Mouse (Mus musculus) CD8-positive naive resting alpha-beta T cell, adult 2 months (primary cell): ENCODE measurements around the gene Pdzrn4.

Source experiments
- DNase-seq, 2 experiments: peaks; one replicate each; pipeline ENCODE4 v3.0.0; 2022; ENCODE audit warnings: low read depth in 2 of 2, low spot score in 2 of 2

Gene Pdzrn4

DNA sequence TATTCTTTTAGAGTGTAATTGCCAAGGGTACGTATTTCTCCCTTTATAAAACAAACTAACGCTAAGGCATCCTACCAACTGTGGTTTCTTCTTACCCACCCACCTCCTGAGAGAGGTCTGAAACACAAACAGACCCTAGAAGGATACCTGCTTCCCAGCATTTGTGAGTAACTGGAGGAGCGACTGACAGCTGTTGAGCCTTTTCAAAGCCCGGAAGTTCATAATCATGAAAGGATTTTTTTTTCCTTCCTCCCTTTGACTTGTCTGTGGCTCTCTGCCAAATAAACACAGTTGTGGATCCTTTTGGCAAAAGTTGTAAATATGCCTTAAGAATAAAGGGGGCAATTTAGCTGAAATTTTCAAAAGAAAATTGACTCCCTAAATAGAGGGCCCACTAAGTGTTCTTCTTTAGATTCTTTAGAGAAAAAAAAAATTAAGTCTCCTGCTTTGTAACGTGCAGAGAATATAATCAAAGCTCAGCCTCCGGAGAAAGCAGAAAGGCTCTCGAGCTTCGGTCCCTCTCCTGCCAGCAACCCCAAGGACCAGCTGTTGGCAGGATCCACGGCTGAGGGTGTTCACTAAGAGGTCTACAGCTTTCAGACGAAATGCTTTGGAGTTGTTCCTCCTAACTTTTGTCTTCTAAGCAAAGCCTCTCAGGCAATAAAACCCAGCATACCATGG is 299.7 kb downstream of the Pdzrn4 start:
- DNase-seq: no peak

DNA sequence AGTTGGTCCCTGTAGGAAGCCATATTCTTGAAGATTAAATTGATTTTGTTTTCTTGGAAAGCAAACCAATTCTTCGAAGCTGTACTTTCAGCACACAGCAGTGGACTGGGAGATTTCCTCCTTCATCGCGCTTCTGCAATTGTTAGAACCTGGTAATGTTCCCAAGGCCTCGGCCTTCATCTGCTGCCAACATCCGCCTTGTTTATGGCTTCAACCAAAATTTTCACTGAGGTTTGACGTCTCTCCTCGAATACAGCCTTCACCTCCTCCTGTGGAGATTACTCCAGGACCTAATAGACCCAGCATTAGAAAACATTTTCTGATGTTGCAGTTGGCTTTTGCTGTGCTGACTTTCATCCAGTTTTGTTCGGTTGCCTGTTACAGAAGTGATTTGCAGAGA is 307.5 kb downstream of the Pdzrn4 start:
- no peak for DNase-seq

DNA sequence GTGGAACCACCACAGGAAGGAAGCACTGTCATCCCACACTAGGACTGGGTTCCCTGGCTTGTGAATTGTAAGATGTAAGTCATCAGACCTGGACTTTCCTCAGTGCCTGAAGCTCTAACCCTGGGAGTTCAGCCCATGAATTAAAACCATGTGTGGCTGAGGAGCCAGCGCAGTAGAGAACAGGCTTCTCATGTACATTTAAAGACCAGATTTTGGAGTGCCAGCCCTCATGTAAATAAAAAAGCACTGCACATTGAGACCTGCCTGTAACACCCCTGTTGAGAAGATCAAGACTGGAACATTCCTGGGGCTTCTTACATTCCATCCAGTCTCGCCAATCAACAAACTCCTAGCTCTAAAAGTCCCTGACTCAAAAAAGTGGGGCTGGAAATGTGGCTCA is 342.0 kb downstream of the Pdzrn4 start:
- DNase-seq: no peak

DNA sequence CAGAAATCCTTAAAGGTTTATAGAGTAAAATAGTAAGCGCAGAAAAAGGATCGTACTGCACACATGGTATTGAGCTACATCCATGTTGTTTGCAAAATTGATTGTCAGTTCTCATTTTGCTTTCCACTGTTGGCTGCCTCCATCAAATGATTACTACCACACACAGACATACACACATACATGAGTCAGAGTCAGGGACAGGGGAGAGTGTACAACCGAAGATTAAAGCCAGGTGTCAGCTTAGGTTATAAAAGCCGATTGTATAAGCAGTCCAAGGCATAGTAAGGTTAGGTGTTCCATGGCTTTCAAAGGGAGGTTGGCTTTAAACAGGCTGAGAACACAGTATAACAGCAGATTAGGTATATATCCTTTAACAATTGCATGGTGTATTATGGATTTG is 343.2 kb downstream of the Pdzrn4 start:
- no peak for DNase-seq

DNA sequence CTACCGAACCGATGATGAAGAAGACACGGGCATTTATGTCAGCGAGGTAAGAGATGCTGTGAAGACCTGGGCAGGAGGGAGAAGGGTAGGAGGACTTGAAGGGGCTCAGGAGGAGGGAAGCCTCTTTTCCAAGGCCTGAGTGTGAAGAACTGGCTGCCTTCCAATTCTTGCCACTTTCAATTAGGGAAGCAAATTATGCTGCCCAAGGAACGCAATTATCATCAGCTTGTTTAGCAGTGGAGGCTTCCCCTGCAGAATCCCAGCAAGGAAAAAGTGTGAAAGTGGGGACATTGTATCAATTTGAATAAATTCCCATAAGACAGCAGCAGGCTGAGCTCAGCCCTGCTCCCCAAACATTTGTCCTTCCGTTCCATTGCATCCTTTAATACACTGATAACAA is 346.9 kb downstream of the Pdzrn4 start:
- DNase-seq: no peak

DNA sequence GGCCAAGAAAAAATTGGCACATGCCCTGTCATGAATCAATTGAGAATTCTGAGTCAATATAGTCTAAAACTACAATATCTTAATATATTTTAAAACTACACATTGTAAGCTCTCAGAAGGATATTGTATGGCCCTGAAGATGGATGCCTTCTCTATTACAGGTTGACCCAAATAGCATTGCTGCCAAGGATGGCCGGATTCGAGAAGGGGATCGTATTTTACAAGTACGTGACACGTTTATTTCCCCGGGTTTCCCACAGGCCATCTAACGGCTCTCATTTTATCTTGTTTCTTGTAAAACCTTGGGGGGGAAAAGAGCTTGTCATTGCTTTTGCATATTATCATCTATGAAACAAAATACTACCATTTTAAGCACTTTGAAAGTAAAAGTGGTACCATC is 349.4 kb downstream of the Pdzrn4 start:
- no peak for DNase-seq

DNA sequence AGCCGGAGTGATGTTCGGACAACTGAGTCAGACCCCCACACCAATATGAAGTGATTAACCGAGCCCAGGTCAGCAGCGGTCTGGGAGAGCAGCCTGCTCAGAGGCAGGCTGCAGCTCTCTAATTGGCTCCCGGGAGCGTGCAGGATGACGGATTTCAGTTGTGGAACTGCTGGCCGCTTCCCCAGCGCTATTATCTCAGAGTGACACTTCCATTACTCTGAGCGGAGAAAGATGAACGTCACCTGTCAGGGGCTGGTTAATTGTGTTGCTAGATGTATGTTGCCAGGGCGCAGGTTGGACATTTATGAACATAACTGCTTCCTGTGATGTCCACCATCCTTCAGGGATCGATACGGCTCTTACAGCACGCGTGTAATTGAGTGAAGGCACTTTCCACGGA is 355.5 kb downstream of the Pdzrn4 start:
- no peak for DNase-seq

DNA sequence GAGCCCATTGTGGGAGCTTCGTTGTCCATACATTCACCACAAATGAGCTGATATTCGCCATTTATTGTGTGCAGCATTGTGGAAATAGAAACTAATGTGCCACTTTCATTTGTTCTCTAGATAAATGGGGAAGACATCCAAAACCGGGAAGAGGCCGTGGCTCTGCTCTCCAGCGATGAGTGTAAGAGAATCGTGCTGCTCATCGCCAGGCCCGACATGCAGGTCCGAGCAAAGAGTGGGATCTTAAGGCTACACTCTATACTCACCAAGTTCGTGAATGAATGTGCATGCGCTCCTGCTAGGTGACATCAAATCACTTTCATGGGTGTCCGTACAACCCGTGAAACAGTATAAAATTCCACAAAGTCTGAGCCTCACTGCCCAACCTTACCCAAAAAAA is 355.9 kb downstream of the Pdzrn4 start:
- no peak for DNase-seq

DNA sequence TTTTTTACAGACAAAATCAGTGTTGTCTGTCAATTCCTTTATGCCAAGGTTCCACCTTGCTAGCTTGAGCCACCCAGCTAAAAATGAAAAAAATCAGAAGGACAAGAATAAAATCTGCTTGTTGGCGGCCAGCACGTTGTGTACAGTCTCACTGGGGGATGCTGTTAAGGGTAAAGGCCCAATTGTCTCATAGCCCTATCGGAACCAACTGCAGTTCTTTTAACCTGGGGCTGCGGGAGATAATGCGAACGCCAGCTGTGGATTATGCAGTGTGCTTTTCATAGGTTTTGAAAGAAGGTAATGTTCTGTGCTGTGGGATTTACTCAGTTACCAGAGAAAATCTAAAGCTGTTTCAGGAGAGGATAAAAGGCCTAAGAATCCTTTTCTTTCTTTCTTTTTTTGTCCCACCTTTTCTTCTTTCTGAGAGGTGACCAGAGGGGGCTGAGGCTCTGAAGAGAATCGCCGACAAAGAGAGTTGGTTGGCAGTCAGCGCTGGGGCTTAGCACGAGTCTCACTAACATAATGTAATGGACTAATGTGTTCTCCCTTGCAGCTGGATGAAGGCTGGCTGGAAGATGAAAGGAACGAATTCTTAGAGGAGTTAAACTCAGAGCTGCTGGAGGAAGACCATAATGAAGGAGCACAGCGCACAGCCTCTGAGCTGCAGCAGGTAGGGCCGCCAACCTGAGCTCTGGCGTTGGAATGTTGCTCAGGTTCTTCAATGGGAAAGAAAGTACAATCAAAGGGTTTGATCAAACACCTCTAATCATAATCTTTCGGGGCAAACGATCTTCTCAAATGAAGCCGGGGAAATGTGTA is 360.6 kb downstream of the Pdzrn4 start:
- no peak for DNase-seq

DNA sequence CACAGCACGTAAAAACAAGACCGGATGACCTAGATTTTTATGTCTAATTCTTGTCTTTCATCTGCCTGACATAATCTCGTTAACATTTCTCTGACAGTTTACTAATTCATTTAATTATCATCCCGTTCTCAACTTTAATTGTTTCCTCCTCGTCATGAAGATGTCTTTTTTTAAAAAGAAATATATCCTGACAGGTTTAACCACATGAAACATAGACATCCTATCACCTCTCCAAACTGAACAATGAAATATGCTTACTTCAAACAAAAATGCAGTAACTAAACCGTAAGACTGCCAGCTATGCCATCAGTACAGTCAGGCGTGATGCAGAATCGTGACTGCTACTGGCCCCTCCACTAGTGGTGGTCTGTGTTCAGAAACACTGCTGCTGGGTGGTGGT is 362.3 kb downstream of the Pdzrn4 start:
- DNase-seq: no peak

DNA sequence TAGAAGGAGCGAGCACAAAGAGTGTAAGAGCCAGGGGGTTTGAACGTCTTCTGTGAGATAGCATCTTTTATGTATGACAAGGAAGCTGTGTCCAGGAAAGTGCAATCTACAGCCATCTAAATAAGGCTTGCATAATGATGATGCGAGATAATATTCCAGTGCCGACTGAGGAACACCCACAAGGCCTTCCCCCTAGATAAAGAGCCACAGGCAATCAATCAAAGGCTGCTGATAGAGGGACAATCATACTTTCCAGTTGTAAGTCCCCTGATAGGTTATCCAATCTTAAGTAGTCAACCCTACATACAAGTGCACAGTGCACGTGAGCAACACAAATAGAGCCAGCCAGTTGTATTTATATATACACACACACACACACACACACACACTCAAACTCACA is 366.6 kb downstream of the Pdzrn4 start:
- no peak for DNase-seq

DNA sequence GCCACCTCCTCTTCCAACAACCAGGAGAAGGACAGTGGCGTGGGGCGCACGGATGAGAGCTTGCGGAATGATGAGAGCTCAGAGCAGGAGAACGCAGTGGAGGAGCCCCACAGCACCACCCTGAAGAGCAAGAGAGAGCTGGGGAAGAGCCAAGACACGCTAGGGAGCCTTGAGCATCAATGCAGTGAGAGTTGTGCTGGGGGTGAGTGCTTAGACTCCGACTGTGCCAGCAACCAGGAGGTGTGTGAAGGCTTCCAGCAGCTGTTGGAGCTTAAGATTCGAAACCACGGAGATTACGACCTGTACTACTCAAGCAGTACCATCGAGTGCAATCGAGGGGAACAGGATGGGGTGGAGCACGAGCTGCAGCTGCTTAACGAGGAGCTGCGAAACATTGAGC is 372.9 kb downstream of the Pdzrn4 start:
- DNase-seq: no peak

DNA sequence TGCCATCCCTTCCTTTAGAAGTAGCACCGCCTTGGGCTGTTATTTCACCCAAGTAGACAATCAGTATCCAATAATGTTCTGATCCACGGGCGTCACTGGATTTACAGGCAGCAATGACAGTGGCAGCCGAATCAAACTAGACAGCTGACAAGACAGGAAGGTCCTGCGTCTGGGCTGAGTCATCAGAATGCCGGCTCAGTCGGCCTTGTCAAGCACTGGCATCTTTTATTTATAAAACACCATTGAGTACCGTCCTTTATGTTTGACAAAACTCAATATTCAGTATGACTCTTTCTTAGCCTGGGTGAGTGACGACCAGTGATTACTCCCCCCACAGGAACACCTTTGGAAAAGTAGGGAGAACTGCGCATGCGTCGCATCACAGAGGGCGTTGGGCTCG is 391.4 kb downstream of the Pdzrn4 start:
- no peak for DNase-seq

DNA sequence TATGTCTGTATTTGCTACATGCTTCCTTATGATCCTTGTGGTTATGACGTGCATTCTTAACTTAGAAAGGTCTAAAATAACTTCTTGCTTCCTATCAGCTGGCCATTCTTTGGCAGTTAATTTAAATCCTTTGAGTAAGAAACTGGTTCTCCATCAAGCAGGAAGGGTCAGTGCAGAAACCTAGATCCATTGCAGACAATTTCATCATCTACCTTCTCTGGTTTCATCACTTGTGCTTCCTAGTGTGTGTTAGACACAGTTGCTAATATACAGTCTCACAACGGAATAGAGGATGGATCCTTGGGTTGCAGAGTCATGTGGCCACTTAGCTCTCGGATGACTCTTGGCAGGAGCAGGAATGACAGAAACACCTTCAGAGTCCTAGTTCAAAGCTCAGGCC is 397.6 kb downstream of the Pdzrn4 start:
- no peak for DNase-seq

DNA sequence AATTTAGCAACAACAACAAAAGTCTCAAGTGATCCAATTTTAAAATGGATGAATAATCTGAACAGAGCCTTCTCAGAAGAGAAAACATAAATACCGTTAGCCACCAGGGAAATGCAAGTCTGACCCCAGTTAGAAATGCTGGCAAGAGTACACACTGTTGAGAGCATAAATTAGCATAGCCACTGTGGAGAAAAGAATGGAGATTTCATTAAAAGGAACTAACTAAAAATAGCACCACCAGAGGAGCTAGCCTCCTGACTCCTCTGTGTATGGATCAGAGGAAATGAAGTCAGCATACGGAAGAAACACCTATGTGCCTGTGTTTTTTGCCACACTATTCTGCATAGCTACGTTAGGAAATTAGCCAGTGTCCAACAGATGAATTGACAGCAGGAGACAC is 409.3 kb downstream of the Pdzrn4 start:
- DNase-seq: no peak

DNA sequence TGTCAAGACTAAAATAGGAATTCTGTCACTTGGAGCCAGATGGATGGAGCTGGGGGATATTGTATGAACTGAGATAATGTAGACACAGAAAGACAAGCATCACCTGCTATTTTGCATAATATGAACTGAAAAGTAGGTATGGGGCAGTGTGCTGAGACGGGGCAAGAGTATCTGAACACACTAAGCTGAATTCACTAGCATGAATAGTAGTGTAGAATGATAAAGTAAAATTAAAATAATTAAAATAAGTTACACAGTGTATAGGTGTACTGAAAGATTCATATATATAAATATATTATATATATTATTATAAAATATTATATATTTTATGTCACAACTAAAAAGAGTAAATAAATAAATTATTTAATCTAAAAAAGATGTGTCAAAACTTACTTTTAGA is 409.7 kb downstream of the Pdzrn4 start:
- no peak for DNase-seq
